Mouse (Mus musculus): ENCODE data around the gene Fam131c. TPM values are rescaled to one million over a fixed set of nuclear protein-coding genes. Genes with fewer than 3 reads are reported as not detected.

Fam131c gene
- total and polyA plus RNA-seq, 3 experiments: 2.0 to 2.9 (median 2.2) TPM

DNA sequence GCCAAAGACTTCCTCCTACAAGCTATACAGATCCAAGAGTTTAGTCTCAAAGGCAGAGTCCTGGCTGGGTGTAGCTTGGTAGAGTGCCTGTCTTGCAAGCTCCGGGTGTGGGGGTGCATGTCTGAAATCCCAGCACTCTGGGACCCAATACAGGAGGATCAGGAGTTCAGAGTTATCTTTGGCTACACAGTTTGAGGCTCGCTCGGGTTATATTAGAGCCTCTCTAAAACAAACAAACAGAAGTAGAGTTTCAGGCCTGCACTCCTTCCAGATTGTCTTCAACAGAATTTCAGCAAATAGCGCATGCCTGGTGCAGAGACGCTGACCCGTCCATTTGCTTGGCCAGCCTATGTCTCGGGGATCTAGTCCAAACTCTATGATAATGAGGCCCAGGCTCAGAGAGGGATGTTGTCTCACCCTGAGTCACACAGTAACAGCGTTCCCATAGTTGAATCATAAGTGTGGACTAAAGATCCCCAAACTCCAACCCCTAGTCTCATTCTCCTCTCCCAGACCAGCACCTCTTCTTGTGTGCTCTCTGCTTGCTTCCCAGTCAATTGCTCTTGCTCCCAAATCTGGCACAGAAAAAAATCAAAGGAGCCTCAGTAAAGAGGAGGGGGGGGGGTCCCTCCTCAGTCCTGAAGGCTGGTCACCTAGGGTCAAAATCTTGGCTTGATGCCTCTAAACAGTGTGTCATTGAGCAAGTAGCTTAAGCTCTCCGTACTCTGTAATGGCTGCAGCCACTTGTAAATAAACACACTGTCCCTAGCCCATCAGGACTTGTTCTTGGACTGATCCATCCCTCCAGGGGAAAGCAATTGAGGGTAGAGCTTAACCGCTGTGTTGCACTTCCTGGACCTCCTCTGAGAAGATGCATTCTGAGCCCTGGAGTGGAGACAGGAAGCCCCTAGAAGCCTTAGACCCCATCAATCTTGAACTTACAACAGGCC, 59.1 kb downstream of the Fam131c start:
- Histone ChIP-seq H3K9ac (ENCODE audit: low read depth, low read length) (0 out of 2 replicates have a peak overlapping the region, but pooled peaks have one; percentile 10), H3K36me3 (ENCODE audit: control insufficient read depth, insufficient read depth, low read length) (no peaks in the 10 kb centered on the region), H3K79me2 (replicated peaks; ENCODE audit: control insufficient read depth, insufficient read depth, low read length) (no peaks in the 10 kb centered on the region), H3K4me3 (no peak overlapping the region), H3K4me1 (ENCODE audit: control insufficient read depth, insufficient read depth, low read length) (peaks cover 3% of the 10 kb centered on the region; the same call in 1 of the 2 replicates), H3K27me3 (ENCODE audit: control insufficient read depth, insufficient read depth, low read length) (no peaks in the 10 kb centered on the region), H3K27ac (peak overlapping the region; percentile 90)
- intact Hi-C loops (cut with DNase I): no loop called here
- WGBS: 57% methylated on average over 10 of the region's 10 CpGs
- DNase-seq: no peak
- TF ChIP-seq CTCF (IDR thresholded peaks at IDR 0.05) (no peak), POLR2A (IDR thresholded peaks at IDR 0.05; ENCODE audit: insufficient read depth, low read depth, low read length) (peak; percentile 59), EP300 (IDR thresholded peaks at IDR 0.05; ENCODE audit: insufficient read depth, low read depth, low read length) (0 out of 2 replicates have a peak, but pooled peaks have one; percentile 37)

- H3K9ac ChIP-seq (ENCODE audit: low read depth, low read length): no peak overlapping the region
- H3K27ac ChIP-seq: no peak overlapping the region; the same call in 1 of the 2 replicates
- H3K36me3 ChIP-seq (ENCODE audit: control insufficient read depth, insufficient read depth, low read length): no peaks in the 10 kb centered on the region
- peaks cover 3% of the 10 kb centered on the region; the same call in 1 of the 2 replicates for H3K4me1 ChIP-seq (ENCODE audit: control insufficient read depth, insufficient read depth, low read length)
- peak; percentile 71 for TF ChIP-seq POLR2A (IDR thresholded peaks at IDR 0.05; ENCODE audit: insufficient read depth, low read depth, low read length)
- TF ChIP-seq EP300 (IDR thresholded peaks at IDR 0.05; ENCODE audit: insufficient read depth, low read depth, low read length): peak; percentile 16; the same call in 1 of the 2 replicates
- no peak for TF ChIP-seq CTCF (IDR thresholded peaks at IDR 0.05)
- DNase-seq: no peak
- no peak overlapping the region for H3K4me3 ChIP-seq
- intact Hi-C loops (cut with DNase I): no loop called here
- H3K27me3 ChIP-seq (ENCODE audit: control insufficient read depth, insufficient read depth, low read length): no peaks in the 10 kb centered on the region
- no peaks in the 10 kb centered on the region for H3K79me2 ChIP-seq (replicated peaks; ENCODE audit: control insufficient read depth, insufficient read depth, low read length)
- 73% methylated on average over 13 of the region's 13 CpGs for WGBS
Measured at GRCm38 (mm10) chr4:141427921-141428320, 59.9 kb downstream of the Fam131c start.

DNA sequence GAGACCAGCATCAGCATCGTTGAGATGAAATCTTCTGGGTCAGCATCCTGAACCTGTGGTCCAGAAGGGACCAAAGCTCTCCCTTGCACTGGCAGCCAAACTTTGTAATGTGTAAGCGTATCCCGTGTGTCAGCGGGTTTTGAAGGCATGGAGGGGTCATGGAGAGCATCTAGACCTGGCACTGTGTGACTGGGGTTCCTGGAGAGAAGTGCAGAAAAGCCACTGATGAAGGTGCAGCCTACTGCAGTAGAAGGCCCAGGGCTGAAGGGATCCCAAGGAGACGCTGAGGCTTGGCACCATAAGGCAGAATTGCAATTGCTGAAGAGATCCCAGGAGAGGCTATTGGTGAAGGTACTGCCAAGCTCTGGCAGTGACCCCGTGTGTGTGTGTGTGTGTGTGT, 61.4 kb downstream of the Fam131c start:
- H3K9ac ChIP-seq (ENCODE audit: low read depth, low read length): no peak overlapping the region
- TF ChIP-seq EP300 (IDR thresholded peaks at IDR 0.05; ENCODE audit: insufficient read depth, low read depth, low read length) (no peak), POLR2A (IDR thresholded peaks at IDR 0.05; ENCODE audit: insufficient read depth, low read depth, low read length) (peak; percentile 38), CTCF (IDR thresholded peaks at IDR 0.05) (no peak)
- H3K27me3 ChIP-seq (ENCODE audit: control insufficient read depth, insufficient read depth, low read length): no peaks in the 10 kb centered on the region
- 64% methylated on average over 6 of the region's 6 CpGs for WGBS
- H3K79me2 ChIP-seq (replicated peaks; ENCODE audit: control insufficient read depth, insufficient read depth, low read length): no peaks in the 10 kb centered on the region
- no peak for DNase-seq
- intact Hi-C loops (cut with DNase I): no loop called here
- no peak overlapping the region for H3K4me3 ChIP-seq
- H3K27ac ChIP-seq: no peak overlapping the region
- no peaks in the 10 kb centered on the region for H3K36me3 ChIP-seq (ENCODE audit: control insufficient read depth, insufficient read depth, low read length)
- peaks cover 3% of the 10 kb centered on the region; the same call in 1 of the 2 replicates for H3K4me1 ChIP-seq (ENCODE audit: control insufficient read depth, insufficient read depth, low read length)

DNA sequence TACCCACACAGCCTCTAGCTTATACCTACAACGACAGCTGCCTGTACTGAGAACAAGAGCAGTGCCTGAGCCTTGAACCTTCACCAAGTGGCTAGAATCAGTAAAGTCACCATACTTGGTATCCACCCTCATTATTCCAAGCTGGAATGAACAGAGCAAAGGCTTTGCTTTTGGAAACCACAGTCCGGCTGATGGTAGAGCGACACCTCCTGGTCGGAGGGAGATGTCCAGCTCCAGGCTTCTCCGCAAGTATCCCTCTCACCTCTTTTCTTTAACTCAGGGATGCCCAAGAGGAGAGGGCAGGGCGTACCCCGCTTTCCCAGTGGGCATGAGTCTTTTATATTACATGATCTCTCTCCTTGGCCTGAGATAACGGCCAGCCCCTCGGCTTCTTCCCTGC, 61.8 kb downstream of the Fam131c start:
- Histone ChIP-seq H3K27ac (no peak overlapping the region), H3K9ac (ENCODE audit: low read depth, low read length) (no peak overlapping the region), H3K27me3 (ENCODE audit: control insufficient read depth, insufficient read depth, low read length) (no peaks in the 10 kb centered on the region), H3K36me3 (ENCODE audit: control insufficient read depth, insufficient read depth, low read length) (no peaks in the 10 kb centered on the region), H3K79me2 (replicated peaks; ENCODE audit: control insufficient read depth, insufficient read depth, low read length) (no peaks in the 10 kb centered on the region), H3K4me3 (no peak overlapping the region), H3K4me1 (ENCODE audit: control insufficient read depth, insufficient read depth, low read length) (peaks cover 3% of the 10 kb centered on the region; the same call in 1 of the 2 replicates)
- peak in 1 of 2 experiments; percentile 55 for DNase-seq
- WGBS: 39% methylated on average over 9 of the region's 9 CpGs
- TF ChIP-seq EP300 (IDR thresholded peaks at IDR 0.05; ENCODE audit: insufficient read depth, low read depth, low read length) (0 out of 2 replicates have a peak, but pooled peaks have one; percentile 27), POLR2A (IDR thresholded peaks at IDR 0.05; ENCODE audit: insufficient read depth, low read depth, low read length) (no peak), CTCF (IDR thresholded peaks at IDR 0.05) (peak; percentile 80)
- intact Hi-C loops (cut with DNase I): loop anchor here (1.0 to 2.0 kb wide), 3 partner anchors 26 to 76 kb away; no protein-coding TSS in a partner anchor

DNA sequence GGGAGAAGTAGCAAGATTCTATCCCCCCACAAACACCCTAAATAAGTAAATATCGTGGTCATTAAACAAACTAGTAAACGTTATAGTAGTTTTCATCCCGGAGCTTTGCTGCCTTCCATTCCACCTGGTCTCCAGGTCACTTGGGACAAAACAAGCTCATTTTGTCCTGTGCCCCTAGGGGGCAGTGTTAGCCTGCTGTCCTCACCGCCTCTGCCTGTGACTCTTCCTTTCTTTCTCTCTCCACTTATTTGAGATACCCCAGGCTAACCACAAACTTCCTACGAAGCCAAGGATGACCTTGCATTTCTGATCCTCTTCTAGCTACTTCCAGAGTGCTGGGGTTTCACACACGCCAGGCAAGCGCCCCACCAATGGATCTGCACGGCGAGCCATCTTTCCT, 63.0 kb downstream of the Fam131c start:
- TF ChIP-seq POLR2A (IDR thresholded peaks at IDR 0.05; ENCODE audit: insufficient read depth, low read depth, low read length): no peak
- peak; percentile 77 for TF ChIP-seq EP300 (IDR thresholded peaks at IDR 0.05; ENCODE audit: insufficient read depth, low read depth, low read length)
- TF ChIP-seq CTCF (IDR thresholded peaks at IDR 0.05): peak; percentile 97; the same call in 1 of the 2 replicates
- DNase-seq: peak; percentile 75 to 83
- H3K9ac ChIP-seq (ENCODE audit: low read depth, low read length): no peak overlapping the region
- no peaks in the 10 kb centered on the region for H3K79me2 ChIP-seq (replicated peaks; ENCODE audit: control insufficient read depth, insufficient read depth, low read length)
- H3K27me3 ChIP-seq (ENCODE audit: control insufficient read depth, insufficient read depth, low read length): no peaks in the 10 kb centered on the region
- H3K27ac ChIP-seq: no peak overlapping the region
- WGBS: 42% methylated on average over 9 of the region's 9 CpGs
- no peak overlapping the region for H3K4me3 ChIP-seq
- no peaks in the 10 kb centered on the region for H3K36me3 ChIP-seq (ENCODE audit: control insufficient read depth, insufficient read depth, low read length)
- intact Hi-C loops (cut with DNase I): loop anchor here (1.0 to 2.0 kb wide), 5 partner anchors 27 to 144 kb away; no protein-coding TSS in a partner anchor
- H3K4me1 ChIP-seq (ENCODE audit: control insufficient read depth, insufficient read depth, low read length): peaks cover 3% of the 10 kb centered on the region; the same call in 1 of the 2 replicates
